Mouse (Mus musculus) brain, embryonic 14.5 days (tissue): ENCODE measurements at regions not wholly inside any gene's neighbourhood (a gene's known extent, or its start where the extent isn't known, plus 50 kb on each side); places are given as distances from the start of the nearest gene placed in this dataset.

Source experiments
- CTCF ChIP-seq: fragments of 200-500 bp; IDR thresholded peaks from 2 replicates; pipeline ENCODE4 v1.5.1; 2012; ENCODE audit warnings: inconsistent platforms, mild to moderate bottlenecking, moderate library complexity, borderline replicate concordance; ENCODE audit not compliant: insufficient read depth, insufficient read length; ENCODE audit errors: extremely low read depth
- POLR2A ChIP-seq: fragments of 200-500 bp; IDR thresholded peaks from 2 replicates; pipeline ENCODE4 v1.6.1; 2012; ENCODE audit warnings: mild to moderate bottlenecking, inconsistent platforms, borderline replicate concordance; ENCODE audit not compliant: poor library complexity, insufficient read depth, insufficient read length, severe bottlenecking; ENCODE audit errors: extremely low read depth

DNA sequence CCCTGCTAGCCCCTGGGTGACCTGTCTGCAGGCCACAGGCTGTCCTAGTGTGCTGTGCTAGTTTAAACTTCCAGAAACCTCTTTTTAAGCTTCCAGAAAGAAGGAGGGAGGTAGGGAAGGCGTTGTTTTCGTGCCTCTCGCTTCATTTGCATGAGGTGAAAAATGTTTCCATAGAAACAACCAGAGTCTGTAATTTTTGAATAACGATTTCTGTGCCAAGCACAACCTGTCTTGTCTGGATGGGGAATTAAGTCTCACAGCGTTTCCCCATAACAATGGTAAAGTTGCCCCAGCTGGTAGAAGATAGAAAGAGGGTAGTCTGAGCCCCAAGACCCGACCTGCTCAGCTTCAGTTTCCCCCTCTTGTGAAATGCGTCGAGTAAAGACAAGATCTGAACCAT, 59.3 kb upstream of the Dlk1 start:
- no peak for TF ChIP-seq CTCF
- no peak for TF ChIP-seq POLR2A
